Mouse (Mus musculus) E14TG2a.4 (cell line): Measurements from ENCODE around the gene Has3.

Experiments used
- CTCF ChIP-seq: conservative IDR thresholded peaks from 2 replicates; pipeline ENCODE4 v1.5.1; 2014; ENCODE audit warnings: low read length
- NANOG ChIP-seq: IDR thresholded peaks from 2 replicates; pipeline ENCODE4 v1.6.1; 2014; ENCODE audit warnings: borderline replicate concordance, low read length, mixed read lengths
- POU5F1 ChIP-seq: IDR thresholded peaks from 2 replicates; pipeline ENCODE4 v1.6.1; 2014; ENCODE audit warnings: low read length, borderline replicate concordance

GRCm38 (mm10) chr8:106919721-106920394, 49.8 kb downstream of the Has3 start:
- no peak for TF ChIP-seq CTCF
- TF ChIP-seq POU5F1: no peak
- TF ChIP-seq NANOG: no peak
